Mouse (Mus musculus): ENCODE results near the gene Cntrl. TPM values are rescaled to one million over a fixed set of nuclear protein-coding genes. Genes with fewer than 3 reads are reported as not detected.

Gene Cntrl
- polyA plus RNA-seq, 1 experiment from 2014 or later: 11.4 TPM

DNA sequence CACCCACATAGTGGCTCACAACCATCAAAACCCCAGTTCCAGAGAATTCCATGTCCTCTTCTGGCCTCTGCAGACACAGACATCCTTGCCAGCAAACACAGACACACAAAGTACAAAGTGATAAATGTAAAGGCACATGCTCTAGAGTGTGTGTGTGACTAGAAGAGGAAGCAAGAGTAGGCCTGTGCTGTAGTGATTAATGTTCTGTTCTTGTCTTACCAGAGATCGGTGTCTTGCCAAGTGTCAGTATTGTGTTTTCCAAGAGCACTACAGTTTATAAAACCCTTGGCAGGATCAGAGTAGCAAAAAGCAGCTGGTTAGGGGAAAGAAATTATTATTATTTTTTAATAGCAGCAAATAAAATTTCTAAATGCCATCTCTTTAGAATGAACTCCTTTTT, 29.3 kb downstream of the Cntrl start:
- WGBS: 91% methylated on average over 1 of the region's 1 CpGs
- Histone ChIP-seq H3K4me3 (ENCODE audit: low read depth, low read length) (no peak overlapping the region), H3K36me3 (ENCODE audit: control insufficient read depth, insufficient read depth, low read length) (peaks cover 25% of the 10 kb centered on the region; the same call in 1 of the 2 replicates)

DNA sequence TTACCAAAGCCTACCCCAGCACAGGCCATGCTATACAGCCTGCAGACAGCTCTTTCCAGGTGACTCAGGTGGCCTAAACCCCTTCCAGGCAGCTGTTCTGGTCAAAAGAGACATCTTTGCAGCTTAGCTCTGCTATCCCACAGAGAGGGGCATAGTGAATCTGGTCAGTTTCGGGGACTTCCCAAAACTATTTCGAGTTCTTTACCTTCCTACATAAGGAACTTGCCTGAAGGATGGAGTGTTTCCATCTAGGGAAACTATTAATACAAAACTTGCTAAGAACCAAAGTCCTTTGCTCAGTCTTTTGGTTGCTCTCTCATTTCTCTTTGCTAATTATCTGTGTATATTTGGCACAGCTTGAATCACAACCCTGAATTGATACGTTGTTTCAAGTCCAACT, 32.4 kb downstream of the Cntrl start:
- Histone ChIP-seq H3K27ac (ENCODE audit: low read depth, low read length) (no peak overlapping the region), H3K4me2 (ENCODE audit: low read depth, low read length) (no peak overlapping the region), H3K4me3 (ENCODE audit: low read depth, low read length) (no peak overlapping the region), H3K36me3 (ENCODE audit: control insufficient read depth, insufficient read depth, low read length) (peaks cover 52% of the 10 kb centered on the region), H3K9ac (replicated peaks; ENCODE audit: low read depth, low read length) (no peak overlapping the region), H3K9me3 (ENCODE audit: control insufficient read depth, low read length) (no peaks in the 10 kb centered on the region), H3K27me3 (ENCODE audit: control insufficient read depth, insufficient read depth, low read length) (no peaks in the 10 kb centered on the region), H3K4me1 (ENCODE audit: control insufficient read depth, insufficient read depth, low read length) (no peaks in the 10 kb centered on the region)
- ATAC-seq (ENCODE audit: low read depth): no peak
- 94% methylated on average over 3 of the region's 3 CpGs for WGBS

More for the DNA sequence above, 29.3 kb downstream of the Cntrl start:
- no peak overlapping the region for H3K9ac ChIP-seq (replicated peaks; ENCODE audit: low read depth, low read length)
- no peaks in the 10 kb centered on the region for H3K27me3 ChIP-seq (ENCODE audit: control insufficient read depth, insufficient read depth, low read length)
- no peaks in the 10 kb centered on the region for H3K9me3 ChIP-seq (ENCODE audit: control insufficient read depth, low read length)
- no peak for ATAC-seq (ENCODE audit: low read depth)
- no peak overlapping the region for H3K27ac ChIP-seq (ENCODE audit: low read depth, low read length)
- H3K4me2 ChIP-seq (ENCODE audit: low read depth, low read length): no peak overlapping the region
- no peaks in the 10 kb centered on the region for H3K4me1 ChIP-seq (ENCODE audit: control insufficient read depth, insufficient read depth, low read length)

DNA sequence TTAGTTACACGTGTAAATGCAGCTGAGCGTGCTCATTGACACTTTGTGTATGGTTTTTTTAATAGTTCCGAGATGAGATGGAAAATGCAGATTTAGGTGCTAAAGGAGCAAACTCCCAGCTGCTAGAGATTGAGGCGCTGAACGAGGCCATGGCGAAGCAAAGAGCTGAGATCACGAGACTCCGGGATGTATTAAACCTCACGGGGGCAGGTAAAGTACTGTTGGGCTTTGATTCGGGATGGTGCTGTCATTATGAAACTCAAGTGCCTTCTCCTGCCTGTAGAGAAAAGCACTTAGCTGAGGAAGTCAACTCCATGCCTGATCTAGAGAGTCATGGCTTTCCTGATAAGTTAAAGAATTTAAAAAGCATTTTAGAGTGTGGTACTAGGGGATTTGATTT, 39.5 kb downstream of the Cntrl start:
- Histone ChIP-seq H3K27me3 (ENCODE audit: control insufficient read depth, insufficient read depth, low read length) (no peaks in the 10 kb centered on the region), H3K27ac (ENCODE audit: low read depth, low read length) (no peak overlapping the region), H3K4me2 (ENCODE audit: low read depth, low read length) (no peak overlapping the region), H3K9ac (replicated peaks; ENCODE audit: low read depth, low read length) (no peak overlapping the region), H3K4me1 (ENCODE audit: control insufficient read depth, insufficient read depth, low read length) (no peaks in the 10 kb centered on the region), H3K4me3 (ENCODE audit: low read depth, low read length) (no peak overlapping the region), H3K9me3 (ENCODE audit: control insufficient read depth, low read length) (no peaks in the 10 kb centered on the region), H3K36me3 (ENCODE audit: control insufficient read depth, insufficient read depth, low read length) (peaks cover 71% of the 10 kb centered on the region)
- 95% methylated on average over 10 of the region's 10 CpGs for WGBS
- ATAC-seq (ENCODE audit: low read depth): no peak

DNA sequence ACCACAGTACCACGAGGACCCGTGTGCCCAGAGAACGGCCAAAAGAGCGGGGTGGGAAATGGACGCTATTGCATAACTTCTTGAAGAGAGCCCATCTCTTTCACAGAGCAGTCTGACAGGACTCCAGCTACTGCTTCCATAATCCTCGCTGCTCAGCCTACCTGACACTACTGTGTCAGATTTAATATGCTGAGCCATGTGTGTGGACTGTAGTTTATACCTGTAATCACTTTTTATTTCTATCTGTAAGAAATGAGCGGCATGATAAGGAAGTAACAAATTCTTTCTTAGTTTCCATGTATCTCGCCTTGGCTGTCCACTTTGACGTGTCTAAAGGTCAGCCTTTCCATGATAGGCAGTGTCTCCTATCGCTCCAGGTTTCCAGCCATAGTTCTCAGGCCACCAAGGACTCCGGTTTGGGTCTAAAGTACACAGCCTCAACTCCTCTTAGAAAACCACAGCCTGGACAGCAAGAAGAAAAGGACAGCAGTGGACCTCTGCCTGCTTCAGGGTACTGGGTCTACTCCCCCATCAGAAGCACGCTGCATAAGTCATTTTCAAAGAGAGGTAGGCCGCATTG, 42.1 kb downstream of the Cntrl start:
- H3K36me3 ChIP-seq (ENCODE audit: control insufficient read depth, insufficient read depth, low read length): peaks cover 62% of the 10 kb centered on the region
- no peak for ATAC-seq (ENCODE audit: low read depth)

DNA sequence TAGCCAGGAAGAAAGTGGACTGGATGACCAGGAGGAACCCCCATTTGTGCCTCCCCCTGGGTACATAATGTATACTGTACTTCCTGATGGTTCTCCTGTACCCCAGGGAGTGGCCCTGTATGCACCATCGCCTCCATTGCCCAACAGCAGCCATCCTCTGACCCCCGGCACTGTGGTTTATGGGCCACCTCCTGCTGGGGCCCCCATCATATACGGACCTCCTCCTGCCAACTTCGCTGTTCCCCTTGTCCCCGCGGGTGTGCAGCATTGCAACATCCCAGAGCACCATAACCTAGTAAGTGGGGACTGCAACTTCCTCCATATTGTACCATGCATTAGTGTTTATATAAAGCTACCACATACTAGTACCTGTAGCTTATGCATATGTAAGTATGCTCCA, 43.9 kb downstream of the Cntrl start:
- Histone ChIP-seq H3K36me3 (ENCODE audit: control insufficient read depth, insufficient read depth, low read length) (peaks cover 64% of the 10 kb centered on the region), H3K4me3 (ENCODE audit: low read depth, low read length) (no peak overlapping the region), H3K27ac (ENCODE audit: low read depth, low read length) (no peak overlapping the region), H3K4me1 (ENCODE audit: control insufficient read depth, insufficient read depth, low read length) (no peaks in the 10 kb centered on the region), H3K9ac (replicated peaks; ENCODE audit: low read depth, low read length) (no peak overlapping the region), H3K27me3 (ENCODE audit: control insufficient read depth, insufficient read depth, low read length) (no peaks in the 10 kb centered on the region), H3K4me2 (ENCODE audit: low read depth, low read length) (no peak overlapping the region), H3K9me3 (ENCODE audit: control insufficient read depth, low read length) (no peaks in the 10 kb centered on the region)
- no peak for ATAC-seq (ENCODE audit: low read depth)
- 65% methylated on average over 6 of the region's 6 CpGs for WGBS

More for the DNA sequence above, 42.1 kb downstream of the Cntrl start:
- H3K4me3 ChIP-seq (ENCODE audit: low read depth, low read length): no peak overlapping the region
- no peaks in the 10 kb centered on the region for H3K27me3 ChIP-seq (ENCODE audit: control insufficient read depth, insufficient read depth, low read length)
- H3K4me1 ChIP-seq (ENCODE audit: control insufficient read depth, insufficient read depth, low read length): no peaks in the 10 kb centered on the region
- no peak overlapping the region for H3K4me2 ChIP-seq (ENCODE audit: low read depth, low read length)
- H3K27ac ChIP-seq (ENCODE audit: low read depth, low read length): no peak overlapping the region
- H3K9me3 ChIP-seq (ENCODE audit: control insufficient read depth, low read length): no peaks in the 10 kb centered on the region
- H3K9ac ChIP-seq (replicated peaks; ENCODE audit: low read depth, low read length): no peak overlapping the region
- WGBS: 96% methylated on average over 13 of the region's 13 CpGs

- H3K4me2 ChIP-seq (ENCODE audit: low read depth, low read length): no peak overlapping the region
- WGBS: 86% methylated on average over 8 of the region's 8 CpGs
- no peaks in the 10 kb centered on the region for H3K4me1 ChIP-seq (ENCODE audit: control insufficient read depth, insufficient read depth, low read length)
- no peaks in the 10 kb centered on the region for H3K9me3 ChIP-seq (ENCODE audit: control insufficient read depth, low read length)
- peaks cover 65% of the 10 kb centered on the region for H3K36me3 ChIP-seq (ENCODE audit: control insufficient read depth, insufficient read depth, low read length)
- no peak overlapping the region for H3K9ac ChIP-seq (replicated peaks; ENCODE audit: low read depth, low read length)
- no peak for ATAC-seq (ENCODE audit: low read depth)
- H3K4me3 ChIP-seq (ENCODE audit: low read depth, low read length): no peak overlapping the region
- no peak overlapping the region for H3K27ac ChIP-seq (ENCODE audit: low read depth, low read length)
- no peaks in the 10 kb centered on the region for H3K27me3 ChIP-seq (ENCODE audit: control insufficient read depth, insufficient read depth, low read length)
Observed at GRCm38 (mm10) chr2:35153844-35154554, 44.7 kb downstream of the Cntrl start.

DNA sequence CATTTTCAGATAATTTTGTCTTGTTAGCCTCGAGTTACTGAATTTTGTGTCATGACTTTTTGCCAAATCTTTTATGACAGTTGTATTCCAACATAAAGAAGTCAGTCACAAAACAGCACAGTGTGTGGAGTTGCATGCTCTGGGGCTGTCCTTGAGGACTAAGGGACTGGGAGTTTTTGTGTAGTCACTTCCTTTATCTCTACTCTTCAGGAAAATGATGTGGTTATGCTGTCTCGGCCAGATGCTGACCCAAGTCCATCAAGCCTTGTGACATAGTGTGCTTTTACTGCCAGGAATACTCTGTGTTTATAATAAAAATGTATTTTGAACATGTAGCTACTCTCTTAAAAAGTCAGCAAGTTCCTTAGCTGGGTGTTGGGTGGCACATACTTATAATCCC, 47.7 kb downstream of the Cntrl start:
- H3K9me3 ChIP-seq (ENCODE audit: control insufficient read depth, low read length): no peaks in the 10 kb centered on the region
- no peak for ATAC-seq (ENCODE audit: low read depth)
- H3K4me1 ChIP-seq (ENCODE audit: control insufficient read depth, insufficient read depth, low read length): no peaks in the 10 kb centered on the region
- H3K4me3 ChIP-seq (ENCODE audit: low read depth, low read length): no peak overlapping the region
- no peak overlapping the region for H3K9ac ChIP-seq (replicated peaks; ENCODE audit: low read depth, low read length)
- H3K4me2 ChIP-seq (ENCODE audit: low read depth, low read length): no peak overlapping the region
- peaks cover 46% of the 10 kb centered on the region for H3K36me3 ChIP-seq (ENCODE audit: control insufficient read depth, insufficient read depth, low read length)
- no peaks in the 10 kb centered on the region for H3K27me3 ChIP-seq (ENCODE audit: control insufficient read depth, insufficient read depth, low read length)
- no peak overlapping the region for H3K27ac ChIP-seq (ENCODE audit: low read depth, low read length)
- WGBS: 90% methylated on average over 2 of the region's 2 CpGs

DNA sequence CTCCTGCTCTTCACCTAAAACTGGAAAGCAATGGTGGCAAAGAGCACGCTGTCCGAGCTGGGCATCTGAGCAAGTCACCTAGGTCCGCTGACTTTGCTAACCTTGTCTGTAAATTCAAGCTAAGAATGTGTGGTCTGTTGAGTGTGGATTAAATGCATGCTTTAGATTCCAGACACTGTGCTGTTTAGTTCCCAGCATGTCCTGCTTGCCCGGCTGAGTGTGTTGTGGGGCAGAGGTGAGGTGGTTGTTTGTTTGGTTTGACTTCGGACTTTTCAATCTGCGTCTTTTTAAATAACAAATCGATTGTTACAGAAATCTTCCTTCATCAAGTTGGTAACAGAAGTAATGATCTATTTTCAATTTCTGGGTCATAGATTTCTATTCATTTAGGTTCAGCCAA, 48.5 kb downstream of the Cntrl start:
- WGBS: 92% methylated on average over 7 of the region's 7 CpGs

GRCm38 (mm10) chr2:35158358-35158757, 49.1 kb downstream of the Cntrl start:
- Histone ChIP-seq H3K9me3 (ENCODE audit: control insufficient read depth, low read length) (no peaks in the 10 kb centered on the region), H3K4me3 (ENCODE audit: low read depth, low read length) (no peak overlapping the region), H3K27ac (ENCODE audit: low read depth, low read length) (no peak overlapping the region), H3K4me1 (ENCODE audit: control insufficient read depth, insufficient read depth, low read length) (no peaks in the 10 kb centered on the region), H3K4me2 (ENCODE audit: low read depth, low read length) (no peak overlapping the region), H3K9ac (replicated peaks; ENCODE audit: low read depth, low read length) (no peak overlapping the region), H3K27me3 (ENCODE audit: control insufficient read depth, insufficient read depth, low read length) (no peaks in the 10 kb centered on the region), H3K36me3 (ENCODE audit: control insufficient read depth, insufficient read depth, low read length) (peaks cover 50% of the 10 kb centered on the region)
- 93% methylated on average over 3 of the region's 3 CpGs for WGBS
- ATAC-seq (ENCODE audit: low read depth): no peak

More for the DNA sequence above, 48.5 kb downstream of the Cntrl start:
- H3K4me2 ChIP-seq (ENCODE audit: low read depth, low read length): no peak overlapping the region
- no peak for ATAC-seq (ENCODE audit: low read depth)
- H3K4me3 ChIP-seq (ENCODE audit: low read depth, low read length): no peak overlapping the region
- no peak overlapping the region for H3K9ac ChIP-seq (replicated peaks; ENCODE audit: low read depth, low read length)
- peaks cover 50% of the 10 kb centered on the region for H3K36me3 ChIP-seq (ENCODE audit: control insufficient read depth, insufficient read depth, low read length)
- H3K4me1 ChIP-seq (ENCODE audit: control insufficient read depth, insufficient read depth, low read length): no peaks in the 10 kb centered on the region
- H3K9me3 ChIP-seq (ENCODE audit: control insufficient read depth, low read length): no peaks in the 10 kb centered on the region
- no peak overlapping the region for H3K27ac ChIP-seq (ENCODE audit: low read depth, low read length)
- no peaks in the 10 kb centered on the region for H3K27me3 ChIP-seq (ENCODE audit: control insufficient read depth, insufficient read depth, low read length)

All from neural tube, embryonic 14.5 days (tissue).